Mouse (Mus musculus) induced T-regulatory cell, adult 2 months (primary cell): ENCODE measurements around the gene Inpp4a.

ENCODE experiments used
- DNase-seq: peaks from one replicate; pipeline ENCODE4 v3.0.0-alpha.2; 2012; ENCODE audit warnings: low read depth

The Inpp4a gene

DNA sequence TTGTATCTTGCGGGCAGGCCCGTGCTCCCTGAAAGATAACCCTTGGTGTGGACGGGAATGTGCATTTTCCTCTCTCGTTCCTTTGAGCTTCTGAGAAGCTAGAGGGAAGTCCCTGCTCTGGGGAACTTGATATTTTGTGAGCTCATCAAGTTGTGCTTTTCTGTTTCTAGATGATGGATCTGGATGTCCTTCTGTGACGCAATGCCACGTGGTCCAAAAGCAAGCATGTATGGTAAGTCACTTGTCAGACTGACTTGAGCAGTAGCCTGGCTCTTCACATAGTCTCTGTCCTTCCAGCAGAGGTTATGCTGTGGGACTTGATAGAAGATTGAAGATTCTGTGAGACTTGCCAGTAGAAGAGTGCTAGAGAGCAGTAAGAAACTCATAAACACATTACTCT is 57.5 kb downstream of the Inpp4a start:
- DNase-seq = no peak

DNA sequence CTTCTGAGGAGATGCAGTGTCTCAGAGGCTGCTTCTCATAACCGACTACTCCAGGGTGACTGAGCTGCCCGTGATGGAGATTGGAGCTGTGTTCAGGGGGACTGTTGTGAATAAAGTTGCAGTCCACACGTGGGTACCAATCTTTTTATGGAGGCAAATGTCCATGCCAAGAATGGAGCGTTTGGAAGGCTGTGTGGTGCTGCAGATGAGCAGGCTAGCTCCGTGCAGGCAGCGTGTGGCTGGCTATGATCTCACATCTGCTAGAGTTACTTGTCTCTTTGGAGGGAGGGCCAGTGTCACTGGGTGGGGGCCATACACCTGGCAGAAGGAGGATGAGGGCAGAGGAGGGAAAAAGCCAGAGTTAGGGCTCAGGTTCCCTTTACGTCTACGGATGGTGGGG is 59.0 kb downstream of the Inpp4a start:
- no peak for DNase-seq

DNA sequence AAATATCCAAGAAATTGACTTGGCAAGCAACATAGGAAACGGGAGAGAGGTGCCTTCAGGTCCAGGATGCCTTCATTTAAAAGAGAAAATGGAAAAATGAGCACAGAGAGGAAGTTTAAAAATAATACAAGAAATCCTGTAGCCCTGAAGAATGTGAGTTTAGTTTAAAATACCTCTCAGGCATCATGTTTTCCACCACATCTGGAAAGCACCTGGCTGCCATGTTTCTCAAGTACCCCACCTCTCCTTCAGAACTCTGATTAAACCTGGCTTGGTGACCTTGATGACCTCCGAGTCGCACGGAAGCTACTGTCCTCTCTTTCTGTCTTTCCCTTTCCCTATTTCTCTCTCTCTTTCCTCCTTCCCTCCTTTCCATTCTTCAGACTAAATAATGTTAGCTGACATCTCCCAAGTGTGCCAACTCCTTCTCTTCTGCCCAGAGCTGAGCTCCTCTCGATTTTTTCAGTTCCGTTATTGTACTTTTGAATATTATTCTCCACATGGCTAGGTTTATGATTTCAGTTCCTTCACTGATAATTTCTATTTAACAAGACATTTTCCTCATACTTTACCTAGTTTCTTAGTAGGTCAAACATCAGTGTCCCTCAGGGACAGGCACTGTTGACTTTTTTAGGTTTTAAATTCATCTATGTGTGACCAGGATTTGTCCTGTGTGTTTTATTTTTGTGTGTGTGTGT is 59.9 kb downstream of the Inpp4a start:
- no peak for DNase-seq

DNA sequence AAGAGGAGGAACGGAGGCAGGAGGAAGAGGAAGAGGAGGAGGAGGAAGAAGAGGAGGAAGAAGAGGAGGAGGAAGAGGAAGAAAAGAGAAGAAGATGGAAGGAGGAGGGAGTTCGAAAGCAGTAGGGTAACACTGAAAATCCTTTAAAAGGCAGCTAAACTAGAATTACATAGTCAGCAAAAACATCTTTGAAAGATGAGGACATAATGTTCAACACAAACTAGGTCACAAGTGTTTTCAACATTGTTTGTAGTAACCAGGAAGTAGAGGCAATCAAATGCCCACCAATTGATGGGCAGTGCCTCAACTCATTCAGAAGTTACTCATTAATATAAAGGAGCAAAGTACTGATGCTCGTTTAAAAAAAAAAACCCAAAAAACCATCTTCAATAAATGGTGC is 61.1 kb downstream of the Inpp4a start:
- DNase-seq = no peak

DNA sequence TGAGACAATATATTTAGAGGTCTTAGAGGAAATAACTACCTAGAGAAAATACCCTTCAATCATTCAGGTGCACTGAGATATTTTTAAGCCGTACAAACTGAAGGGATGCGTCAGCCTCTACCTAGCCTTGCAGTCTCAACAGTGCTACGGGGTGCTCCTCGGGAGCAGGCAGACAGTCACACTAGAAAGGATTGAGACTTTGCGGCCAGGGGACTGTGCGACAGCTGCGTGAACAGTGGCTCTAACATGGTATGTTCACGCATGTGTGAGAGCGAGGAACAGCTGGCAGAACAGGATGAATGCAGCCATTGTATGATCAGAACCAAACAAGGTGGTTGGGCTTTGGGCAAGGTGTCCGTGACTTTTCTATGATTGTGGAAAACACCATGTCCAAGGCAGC is 63.1 kb downstream of the Inpp4a start:
- DNase-seq = no peak

DNA sequence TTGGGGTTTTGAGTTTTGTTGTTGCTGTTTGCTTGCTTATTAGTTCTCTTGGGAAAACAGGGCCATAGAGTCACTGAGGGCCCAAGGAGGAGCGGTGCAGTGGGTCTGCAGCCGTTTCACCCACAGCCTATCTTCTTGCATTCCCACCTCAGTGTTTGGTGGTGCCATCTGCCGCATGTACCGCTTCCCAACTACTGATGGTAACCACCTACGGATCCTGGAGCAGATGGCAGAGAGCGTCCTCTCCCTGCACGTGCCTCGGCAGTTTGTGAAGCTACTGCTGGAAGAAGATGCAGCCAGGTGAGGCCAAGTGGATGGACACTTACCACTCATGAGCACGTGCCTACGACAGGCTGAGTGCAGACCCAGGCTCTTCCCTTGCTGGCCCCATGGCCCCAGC is 68.5 kb downstream of the Inpp4a start:
- DNase-seq = no peak

DNA sequence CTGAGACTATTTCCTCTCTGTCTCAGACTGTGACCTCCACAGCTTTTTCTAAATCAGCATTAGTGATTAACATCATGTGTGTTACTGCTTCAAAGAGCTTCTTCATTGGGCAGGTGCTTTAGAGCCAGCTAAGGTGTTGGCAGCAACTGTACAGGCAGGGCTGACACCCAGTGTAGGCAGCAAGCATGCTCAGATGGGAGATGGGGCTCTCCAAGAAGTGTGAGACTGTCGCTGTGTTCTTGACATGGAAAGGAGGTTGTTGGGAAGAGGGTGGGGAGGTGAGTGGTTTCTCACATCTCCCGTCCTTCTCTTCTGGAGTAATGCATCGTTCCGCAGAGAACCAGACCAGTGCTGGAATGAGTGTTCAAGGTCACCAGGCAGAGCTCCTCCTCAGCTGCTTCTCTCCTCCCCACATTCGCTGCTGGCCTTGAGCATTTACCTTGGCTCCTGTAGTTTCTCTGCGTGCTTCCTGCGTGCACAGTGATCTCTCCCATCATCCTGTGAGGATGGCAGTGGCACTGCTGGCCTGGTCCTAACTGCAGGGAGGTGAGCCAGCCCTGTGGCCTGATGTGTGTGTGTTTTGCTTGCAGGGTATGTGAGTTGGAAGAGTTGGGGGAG is 69.2 kb downstream of the Inpp4a start:
- DNase-seq = no peak

DNA sequence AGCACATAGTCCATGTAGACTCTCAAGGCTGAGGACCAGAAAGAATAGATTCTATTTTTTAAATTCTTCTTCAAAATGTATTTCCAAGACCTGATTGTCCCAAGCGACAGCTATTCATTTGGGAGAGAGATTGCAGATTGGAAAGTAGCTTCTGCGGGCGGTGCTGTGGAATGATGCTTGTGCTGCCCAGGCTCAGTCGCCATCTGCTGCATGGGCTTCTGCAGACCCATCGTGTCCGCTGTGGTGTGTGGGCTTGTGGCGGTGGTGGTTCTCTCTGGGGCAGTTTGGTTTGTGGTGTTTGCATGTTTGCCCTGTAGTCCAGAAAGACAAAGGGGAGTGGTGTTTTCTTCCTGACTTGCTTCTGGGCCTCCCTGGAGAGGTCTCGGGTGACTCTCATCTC is 76.5 kb downstream of the Inpp4a start:
- no peak for DNase-seq

DNA sequence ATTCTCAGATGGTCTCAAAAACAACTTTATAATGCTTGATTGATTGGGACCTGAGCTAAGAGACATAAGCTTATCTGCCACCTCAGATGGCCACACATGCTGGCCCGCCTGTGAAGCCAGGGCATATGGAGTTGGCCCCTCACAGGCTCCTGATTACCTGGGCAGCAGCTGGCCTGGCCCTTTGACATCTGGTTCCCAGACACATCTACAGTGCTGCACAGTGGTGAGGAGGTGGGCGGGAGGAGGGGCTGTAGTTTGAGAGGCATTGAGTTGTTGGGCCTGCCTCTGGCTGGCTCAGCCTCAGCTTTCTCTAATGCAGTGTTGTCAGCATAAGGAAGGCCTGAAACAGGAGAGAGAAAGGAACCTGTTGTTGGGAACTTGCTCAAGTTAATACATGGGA is 77.1 kb downstream of the Inpp4a start:
- no peak for DNase-seq

DNA sequence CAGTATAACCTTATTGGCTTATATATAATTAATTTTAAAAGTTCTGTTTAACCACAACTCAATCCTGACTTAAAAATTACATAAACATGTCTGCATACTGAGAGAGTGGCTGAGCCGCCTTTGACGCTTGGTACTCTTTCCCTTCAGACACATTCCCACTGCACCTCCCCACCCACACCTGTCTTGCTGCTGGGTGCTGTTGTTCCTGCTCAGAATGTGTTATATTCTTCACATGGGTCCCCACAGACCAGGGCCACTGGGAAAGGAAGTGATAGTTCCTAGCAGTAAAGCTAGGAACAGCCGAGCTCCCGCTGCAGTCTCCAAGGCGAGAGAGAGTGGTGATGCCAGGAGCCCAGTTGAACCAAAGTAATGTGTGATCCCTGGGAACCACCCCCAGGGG is 78.4 kb downstream of the Inpp4a start:
- DNase-seq = no peak

DNA sequence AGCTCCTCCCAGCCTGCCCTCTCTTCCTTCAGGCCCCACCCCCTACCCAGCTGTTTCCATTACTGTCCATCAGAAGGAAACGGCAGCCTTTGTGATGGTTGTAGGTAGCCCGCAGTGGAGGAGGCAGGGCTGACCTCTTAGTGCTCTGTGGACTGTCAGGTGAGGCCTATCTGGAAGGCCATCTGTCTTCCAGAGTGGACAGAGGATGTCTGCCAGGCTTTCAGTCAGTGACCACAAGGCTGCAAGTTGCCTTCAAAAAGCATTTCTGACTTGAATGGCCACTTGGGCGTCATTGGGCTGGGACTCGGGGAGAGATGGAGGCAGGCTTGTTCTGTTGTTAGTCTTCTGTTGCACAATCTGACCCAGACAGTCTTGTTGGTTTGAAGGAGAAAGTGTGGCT is 79.9 kb downstream of the Inpp4a start:
- DNase-seq = no peak

DNA sequence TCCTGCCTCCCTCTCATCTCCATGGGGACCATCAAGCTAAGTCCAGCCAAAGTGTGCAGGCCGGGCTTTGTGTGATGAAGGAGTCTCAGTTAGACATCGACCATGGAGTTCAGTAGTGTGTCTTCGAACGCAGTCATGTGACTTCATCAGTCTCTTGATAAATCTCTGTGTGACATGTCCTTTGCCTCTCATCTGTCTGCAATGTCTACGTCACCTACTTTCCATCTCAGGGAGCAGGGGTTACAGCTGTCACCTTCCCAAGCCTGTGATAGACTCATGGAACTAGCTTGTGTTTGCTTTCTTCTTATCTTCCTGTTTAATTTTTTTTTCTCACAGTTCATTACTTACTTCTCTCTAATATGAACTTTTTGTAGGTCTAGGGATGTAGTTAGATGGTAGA is 81.2 kb downstream of the Inpp4a start:
- no peak for DNase-seq

DNA sequence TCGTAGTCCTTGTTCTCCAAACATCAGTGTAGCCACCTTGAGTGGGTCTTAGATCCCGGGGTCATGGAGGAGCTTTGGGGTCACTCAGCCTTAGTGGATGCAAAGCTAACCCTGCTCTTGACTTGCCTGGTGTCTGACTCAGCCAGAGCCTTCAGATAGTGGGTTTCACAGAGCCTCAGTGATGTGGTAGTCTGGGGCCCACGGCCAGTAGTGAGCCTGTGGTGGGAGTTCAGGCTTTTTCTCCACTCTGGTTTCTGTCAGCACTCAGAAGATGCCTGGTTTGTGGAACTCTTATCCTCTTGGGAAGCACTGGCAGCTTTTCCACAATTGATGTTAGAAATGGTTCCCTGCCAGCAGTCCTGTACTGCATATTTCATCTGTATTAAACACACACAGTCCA is 84.6 kb downstream of the Inpp4a start:
- DNase-seq = no peak

DNA sequence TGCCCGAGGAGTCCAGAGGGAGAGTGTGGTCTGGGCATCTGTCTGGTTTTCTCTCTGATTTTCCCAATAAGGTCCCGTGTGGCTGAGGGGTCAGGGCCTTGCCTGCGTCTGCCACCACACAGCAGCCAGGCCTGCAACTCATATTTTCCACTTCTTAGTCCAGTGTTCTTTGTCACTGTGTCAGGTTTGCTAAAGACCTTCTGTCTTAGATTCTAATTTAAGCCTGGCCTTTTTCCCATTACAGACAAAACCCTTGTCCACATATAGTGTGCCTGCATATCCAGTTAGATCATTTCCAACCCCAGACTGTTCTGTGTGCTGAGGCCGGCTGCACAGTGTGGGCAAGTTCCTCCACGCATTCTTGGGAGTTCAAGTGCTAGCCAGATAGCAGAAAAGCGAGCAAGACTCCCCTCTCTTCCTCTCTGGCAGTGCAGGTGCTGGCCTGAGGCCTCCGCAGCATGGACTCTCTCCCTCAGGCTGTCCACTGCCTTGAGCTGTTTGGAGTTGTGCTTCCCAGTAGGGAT is 86.8 kb downstream of the Inpp4a start:
- no peak for DNase-seq

DNA sequence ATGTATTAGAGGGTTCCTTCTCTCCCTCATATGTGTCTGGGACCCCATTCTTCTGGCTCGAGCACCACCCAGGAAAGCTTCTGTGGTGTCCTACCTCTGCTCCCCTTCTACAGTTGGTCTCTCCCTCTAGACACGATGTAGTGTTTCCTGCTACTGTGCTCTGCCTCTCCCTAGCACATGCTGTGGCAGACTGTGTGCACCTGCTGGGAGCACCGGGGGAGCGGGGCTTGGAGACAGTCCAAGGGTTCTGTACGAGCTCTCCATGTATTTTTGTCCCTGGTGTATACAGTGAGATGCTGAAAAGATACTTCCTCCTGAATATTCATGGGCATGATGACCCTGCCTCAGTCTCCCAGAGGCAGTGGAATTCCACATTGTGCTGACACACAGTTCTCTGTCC is 93.5 kb downstream of the Inpp4a start:
- no peak for DNase-seq

DNA sequence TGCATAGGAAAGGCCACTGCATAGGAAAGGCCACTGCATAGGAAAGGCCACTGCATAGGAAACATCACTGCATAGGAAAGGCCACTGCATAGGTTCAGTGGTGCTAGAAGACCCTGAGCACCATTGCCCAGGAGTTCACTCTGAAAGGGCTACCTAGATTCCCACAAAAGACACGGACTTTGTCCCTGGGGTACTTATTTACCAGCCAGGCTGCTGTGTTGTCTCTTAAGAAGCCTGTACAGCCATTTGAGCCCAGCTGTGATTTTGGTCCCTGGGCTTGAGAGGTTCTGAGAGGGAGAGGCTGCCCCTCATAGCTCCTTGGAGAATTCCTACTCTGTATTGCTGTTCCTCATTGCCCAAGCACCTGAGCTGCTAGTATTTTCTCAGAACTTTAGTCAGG is 96.8 kb downstream of the Inpp4a start:
- no peak for DNase-seq

DNA sequence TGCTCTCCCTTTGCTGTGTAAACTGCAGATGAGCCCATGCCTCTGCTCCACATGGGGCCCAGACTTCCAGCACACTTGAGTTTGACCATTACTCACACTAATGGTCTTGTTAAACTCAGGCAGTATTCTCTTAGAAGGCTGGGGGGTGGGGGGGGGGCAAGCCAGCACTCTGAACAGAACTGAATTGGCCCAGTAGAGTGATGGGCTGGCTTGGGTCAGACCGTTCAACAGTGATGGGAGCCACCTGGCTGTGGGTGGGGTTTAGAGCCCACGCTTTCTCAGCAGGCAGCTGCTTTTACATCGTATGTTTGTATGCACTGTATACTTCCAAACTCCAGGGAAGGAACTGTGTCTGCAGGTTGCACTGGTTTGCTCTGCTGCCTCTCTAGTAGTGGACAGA is 99.3 kb downstream of the Inpp4a start:
- DNase-seq = no peak

DNA sequence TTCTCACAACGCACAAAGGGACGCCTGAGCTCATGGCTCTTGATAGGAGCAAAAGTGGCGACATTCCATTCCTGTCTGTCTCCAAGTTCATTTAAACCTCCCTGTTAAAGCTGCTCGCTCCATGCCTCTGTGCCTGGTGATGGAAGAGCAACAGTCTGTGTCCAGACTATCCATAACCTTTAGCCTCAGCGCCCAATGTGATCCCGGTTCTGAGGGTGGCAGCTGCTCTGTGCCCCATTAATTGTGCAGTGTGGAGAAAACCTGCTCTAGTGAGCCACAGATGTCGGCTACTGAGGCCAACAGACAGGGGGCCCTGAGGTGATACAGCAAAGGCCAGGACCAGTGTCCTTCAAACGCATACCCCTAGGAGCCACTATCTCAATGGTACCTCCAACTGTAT is 100.1 kb downstream of the Inpp4a start:
- DNase-seq = no peak

DNA sequence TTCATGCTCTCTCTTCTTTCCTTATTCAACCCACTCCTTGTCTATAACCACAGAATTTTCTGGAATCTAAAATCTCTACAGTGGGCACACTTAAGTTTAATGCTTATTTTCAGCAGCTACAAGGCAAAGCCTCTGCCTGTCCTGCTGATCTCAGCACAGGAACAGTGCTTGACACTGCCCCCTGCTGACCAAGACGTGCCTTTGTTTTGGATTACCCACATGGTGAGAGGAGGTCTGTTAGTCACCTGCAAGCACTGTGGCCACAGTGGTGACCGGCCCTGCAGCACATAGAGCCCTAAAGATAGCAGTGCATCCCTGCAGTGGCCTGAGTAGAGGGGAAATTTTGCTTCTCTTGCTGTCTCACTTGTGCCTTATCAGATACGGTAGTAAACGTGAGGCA is 102.0 kb downstream of the Inpp4a start:
- peak; percentile 75 for DNase-seq

DNA sequence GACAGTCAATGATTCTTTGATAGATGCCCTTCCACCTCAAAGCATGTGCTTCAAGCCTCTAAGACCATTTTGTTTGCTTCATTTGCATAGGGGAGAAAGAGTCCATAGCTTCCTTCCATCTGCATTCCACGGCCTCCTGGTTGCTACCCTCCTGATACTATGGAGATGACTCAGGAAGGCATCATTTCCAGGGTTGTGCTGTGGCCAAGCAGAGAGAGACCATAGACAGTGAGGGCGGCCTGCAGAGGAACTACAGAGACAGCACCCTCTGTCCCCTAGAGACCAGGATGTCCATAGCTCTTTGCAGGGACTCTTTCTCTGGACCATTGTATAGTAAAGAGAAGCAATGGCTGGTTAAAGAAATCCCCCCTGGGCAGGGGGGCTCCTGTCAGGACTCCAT is 105.5 kb downstream of the Inpp4a start:
- DNase-seq = no peak

DNA sequence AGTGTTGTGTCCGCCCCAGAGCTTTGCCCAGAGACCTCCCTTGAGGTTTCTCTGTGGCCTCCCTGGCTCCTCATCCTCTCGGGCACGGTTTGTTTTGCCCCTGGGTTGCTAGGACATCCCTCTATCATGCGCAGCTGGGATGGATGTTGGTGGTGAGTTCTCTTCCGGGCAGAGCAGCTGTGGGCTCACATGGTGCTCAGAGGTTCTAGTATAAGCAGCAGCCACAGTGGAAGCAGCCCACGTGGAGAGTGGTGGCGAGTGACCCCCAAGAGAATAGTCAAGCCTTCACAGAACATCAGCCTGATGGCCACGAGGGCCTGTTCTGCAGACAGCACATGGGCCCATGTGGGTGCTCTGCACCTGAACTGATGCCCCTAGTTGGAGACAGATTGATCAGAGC is 107.6 kb downstream of the Inpp4a start:
- no peak for DNase-seq

DNA sequence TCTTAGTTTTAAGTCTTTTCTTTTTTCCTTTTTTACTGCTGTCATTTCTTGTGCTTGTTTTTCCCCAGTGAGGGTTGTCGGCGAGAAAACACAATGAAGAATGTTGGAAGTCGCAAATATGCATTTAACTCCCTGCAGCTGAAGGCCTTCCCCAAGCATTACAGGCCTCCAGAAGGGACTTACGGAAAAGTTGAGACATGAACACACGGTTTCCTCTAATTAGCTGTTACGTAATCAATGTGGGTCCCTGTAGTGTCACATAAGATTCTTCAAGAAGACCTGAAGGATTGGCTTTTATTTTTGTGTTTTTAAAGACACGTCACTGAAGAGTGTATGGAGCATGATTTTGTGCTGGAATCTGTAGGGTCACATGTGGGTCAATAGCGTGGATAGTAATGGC is 108.4 kb downstream of the Inpp4a start:
- DNase-seq = no peak

DNA sequence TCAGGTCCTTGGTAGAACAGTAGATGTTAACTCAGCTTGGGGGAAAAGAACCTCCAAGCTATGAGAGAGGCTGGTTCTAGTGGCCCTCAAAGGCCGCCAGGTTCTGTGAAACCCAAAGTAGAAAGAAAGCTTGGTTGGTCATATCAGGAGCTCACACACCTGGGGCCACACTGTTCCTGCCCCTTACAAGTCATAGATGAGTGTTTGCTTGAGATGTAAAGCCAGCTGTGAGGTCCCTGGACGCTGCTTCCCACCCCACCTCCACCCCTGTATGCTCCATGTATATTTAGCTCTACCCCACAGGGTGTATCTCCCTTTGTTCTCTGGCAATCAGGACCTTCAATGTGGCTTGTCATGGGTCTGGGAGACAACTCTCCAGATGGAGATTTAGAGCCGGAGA is 109.0 kb downstream of the Inpp4a start:
- no peak for DNase-seq

DNA sequence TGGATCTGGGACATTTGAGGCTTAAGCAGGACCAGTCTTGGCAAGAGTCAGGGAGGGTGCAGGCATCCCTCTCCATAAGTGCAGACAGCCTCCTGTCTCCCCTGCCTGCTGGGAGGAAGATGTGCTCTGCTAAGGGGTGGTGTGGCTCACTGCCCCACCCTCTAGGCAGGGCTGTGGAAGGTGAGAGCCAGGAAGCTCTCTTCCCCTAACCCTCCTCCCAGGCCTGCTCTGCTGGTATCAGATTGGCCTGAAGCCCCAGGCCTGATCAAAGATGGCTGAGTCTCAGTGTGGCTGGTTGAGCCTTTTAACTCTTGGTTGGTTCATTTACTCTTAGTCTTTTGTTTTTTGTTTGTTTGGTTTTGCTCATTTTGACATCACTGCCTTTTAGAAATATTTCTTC is 110.0 kb downstream of the Inpp4a start:
- DNase-seq = no peak
